Mouse (Mus musculus): ENCODE measurements around the gene Sv2a.
"Not testable (repeated sequence)": the region's sequence is repeated elsewhere in the genome, so short reads cannot be mapped to it uniquely, and the experiment has no call there.

The Sv2a gene

DNA sequence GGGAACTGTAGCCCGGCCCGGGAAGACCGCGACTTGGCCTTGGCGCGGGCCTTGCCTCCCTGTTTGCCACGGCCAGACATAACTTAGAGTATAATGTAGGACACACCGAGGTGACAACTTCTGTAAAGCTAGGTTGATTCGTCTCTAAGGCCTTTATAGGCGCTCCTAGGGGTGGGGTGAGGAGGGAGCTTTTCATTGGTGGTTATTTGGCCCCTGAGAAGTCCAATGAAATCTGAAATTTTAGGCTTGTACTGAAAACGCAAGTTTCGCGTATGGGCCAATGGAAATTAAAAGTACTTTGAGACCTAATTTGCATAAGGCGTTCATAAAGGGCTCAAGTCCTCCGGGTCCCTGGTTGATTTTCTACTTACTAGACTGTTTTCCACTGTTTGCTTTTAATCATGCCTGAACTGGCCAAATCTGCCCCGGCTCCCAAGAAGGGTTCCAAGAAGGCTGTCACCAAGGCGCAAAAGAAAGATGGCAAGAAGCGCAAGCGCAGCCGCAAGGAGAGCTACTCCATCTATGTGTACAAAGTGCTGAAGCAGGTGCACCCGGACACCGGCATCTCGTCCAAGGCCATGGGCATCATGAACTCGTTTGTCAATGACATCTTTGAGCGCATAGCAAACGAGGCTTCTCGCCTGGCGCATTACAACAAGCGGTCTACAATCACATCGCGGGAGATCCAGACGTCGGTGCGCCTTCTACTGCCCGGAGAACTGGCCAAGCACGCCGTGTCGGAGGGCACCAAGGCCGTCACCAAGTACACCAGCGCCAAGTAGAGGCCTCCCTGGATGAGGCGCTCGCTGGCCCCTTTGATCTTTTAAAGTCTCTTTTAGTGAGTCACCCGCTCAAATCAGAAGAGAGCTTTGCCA, 40.1 kb downstream of the Sv2a start, which contains the start of the genes Hist2h2ac and Hist2h2be:
Hist2h2ac (minus strand) TSS at position 116 of the 875 bp plus-strand sequence.
Hist2h2be (plus strand) TSS at position 355 of the 875 bp plus-strand sequence.
- DNase-seq (ENCODE audit: low spot score) = peak; percentile 88

GRCm38 (mm10) chr3:96221640-96222038, 40.7 kb downstream of the Sv2a start:
- DNase-seq (ENCODE audit: low spot score) = peak; percentile 7

DNA sequence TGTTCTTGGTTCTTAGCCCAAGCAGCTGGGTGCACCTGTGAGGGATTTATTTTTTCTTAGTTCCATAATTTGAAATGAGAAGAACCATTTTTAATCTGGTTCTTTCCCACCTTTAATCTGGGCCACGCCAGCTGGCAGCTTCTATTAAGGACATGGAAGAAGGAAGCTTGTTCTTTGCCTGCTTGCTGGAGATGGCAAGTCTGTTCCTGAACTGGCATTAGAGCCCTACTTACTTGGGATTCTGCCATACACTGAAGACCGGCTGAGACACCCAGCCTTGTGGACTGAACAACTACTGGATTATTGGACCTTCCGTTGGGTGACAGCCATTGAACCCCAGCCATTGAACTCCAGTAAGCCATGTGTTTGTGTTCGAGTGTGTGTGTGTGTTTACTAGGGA, 41.8 kb downstream of the Sv2a start:
- DNase-seq (ENCODE audit: low spot score) = no peak

DNA sequence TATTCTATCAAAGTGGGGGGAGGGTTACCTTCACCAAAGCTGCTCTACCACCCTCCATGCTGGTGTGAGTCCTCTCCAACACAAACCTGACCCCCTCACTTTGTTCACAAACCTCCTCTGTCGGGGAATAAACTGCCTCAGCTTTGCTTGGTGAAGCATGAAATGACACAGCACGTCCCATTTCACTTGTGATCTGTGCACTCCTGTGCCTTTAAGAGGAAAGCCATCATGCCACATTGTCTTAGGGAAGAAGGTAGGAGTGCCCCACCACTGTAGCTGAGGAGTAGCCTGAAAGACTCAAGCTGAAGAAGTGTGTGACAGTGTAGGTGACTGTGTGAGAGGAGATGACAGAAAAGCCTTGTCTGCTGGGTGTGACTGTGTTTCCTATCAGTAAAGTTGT, 44.5 kb downstream of the Sv2a start:
- peak; percentile 51 for DNase-seq (ENCODE audit: low spot score)

DNA sequence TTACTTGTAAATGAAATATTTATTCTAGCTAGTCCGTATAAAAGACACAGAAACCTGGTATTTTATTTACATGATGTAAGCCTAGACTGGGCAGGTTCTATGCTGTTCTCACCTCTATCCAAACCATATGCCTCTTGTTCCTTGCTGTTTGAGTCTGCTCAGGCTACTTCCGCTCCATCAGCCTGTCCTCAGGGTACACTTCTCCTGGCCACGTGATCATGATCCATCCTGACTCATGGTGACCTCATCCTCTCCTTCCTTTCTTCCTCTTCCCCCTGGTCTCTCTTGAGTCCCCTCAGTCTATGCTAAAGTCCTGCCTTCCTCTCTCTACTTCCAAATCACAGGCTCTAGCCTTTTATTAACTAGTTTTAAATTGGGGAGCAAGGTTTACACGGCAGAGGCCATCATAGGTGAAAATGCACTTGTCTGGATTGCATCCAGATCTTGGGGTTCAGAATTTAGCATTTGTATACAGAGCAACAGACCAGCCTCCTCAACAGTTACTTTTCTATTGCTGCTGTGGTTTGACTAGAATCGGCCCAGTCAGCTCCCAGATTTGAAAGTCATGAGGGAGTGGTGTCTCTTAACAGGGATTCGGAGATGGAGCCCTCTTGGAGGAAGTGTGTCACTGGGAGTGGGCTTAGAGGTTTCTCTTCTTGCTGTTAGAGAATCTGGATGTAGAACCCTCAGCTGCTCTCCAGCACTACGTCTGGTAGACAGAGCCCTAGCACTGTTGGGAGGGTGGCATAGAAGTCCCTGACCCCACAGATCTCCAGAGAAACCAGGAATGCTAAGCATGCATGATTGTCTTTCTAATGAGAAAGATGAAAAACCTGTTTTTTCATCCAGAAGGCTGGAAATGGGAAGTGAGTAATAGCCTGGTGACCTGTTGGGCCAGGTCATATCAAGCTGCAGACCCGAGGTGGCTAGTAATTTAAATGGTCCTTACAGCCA, 46.0 kb downstream of the Sv2a start:
- DNase-seq (ENCODE audit: low spot score) = no peak

DNA sequence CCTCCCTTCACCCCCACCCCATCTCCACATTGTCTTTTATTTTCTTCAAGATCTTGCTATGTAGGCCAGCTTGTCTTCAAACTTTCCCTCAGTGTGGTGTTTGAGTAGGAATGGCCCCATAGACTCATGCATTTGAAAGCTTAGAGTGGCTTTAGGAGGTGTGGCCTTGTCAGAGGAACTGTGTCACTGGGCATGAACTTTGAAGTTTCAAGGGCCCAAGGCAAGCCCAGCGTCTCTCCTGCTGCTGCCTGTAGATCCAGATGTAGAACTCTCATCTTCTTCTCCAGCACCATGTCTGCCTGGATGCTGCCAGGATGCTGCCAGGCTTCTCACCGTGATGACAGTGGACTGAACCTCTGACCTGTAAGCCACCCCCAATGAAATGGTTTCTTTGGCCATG, 47.9 kb downstream of the Sv2a start:
- DNase-seq (ENCODE audit: low spot score) = no peak

DNA sequence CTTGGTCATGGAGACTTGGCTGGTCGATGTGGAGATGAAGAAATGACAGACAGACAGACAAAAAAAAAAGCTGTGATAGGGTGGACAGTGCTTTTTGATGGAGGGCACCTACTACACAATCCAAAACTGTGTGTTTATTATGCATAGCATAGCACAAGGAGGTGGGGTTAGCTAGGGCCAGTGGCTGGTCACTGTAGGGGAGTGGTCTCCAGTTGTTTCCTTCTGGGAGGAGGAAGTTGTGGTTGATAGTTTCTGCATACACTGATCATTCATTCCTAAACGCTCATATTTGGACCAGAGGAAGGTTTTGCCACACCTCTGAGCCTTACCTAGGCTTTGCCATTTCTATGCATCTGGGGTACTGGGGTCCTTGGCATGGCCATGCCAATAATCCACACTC, 49.5 kb downstream of the Sv2a start:
- no peak for DNase-seq (ENCODE audit: low spot score)

- DNase-seq (ENCODE audit: low spot score) = no peak
These were observed 50.2 kb downstream of the Sv2a start for GRCm38 (mm10) chr3:96230910-96231757.

DNA sequence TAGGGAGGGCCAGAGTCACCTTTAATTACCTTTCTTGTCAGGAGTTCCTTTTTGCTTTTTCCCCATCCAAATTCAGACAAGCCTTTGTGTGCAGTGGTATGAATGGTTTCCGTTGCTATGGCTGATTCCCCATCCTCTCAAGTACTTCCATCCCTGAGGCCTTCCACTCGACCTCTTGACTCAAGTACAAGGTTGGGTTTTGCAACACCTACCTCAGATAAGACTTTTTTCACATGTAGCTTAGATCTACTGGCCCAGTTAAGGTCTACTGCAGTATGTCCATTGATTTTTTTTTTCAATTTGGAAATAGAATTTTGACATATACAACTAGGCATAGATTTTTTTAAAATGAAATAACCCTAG, 50.8 kb downstream of the Sv2a start:
- DNase-seq (ENCODE audit: low spot score) = no peak

- DNase-seq (ENCODE audit: low spot score) = no peak
These were observed 54.0 kb downstream of the Sv2a start for GRCm38 (mm10) chr3:96234914-96235313.

GRCm38 (mm10) chr3:96235836-96236235, 54.9 kb downstream of the Sv2a start:
- DNase-seq (ENCODE audit: low spot score) = no peak

DNA sequence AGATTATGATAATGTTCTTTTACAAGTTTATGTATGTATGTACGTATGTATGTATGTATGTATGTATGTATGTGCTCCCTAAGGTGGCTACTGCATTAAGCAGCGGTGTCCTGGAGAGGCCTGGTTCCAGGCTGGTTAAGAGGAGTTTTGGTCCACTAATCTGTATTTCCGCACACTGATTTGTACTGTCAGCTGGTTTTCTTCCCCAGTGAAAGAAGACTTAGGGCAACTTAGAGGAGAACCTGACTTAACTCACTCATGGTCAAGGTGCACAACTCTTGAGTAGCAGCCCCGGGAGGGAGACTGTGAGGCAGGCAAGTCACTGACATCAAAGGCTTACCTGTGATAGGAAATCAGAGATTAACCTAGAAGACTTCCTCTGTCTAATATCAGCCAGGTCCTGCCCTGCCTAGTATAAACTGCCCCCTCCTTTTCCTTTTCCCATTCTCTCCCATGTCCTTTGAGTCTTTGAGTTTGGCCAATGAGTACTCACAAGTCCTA, 55.9 kb downstream of the Sv2a start:
- DNase-seq (ENCODE audit: low spot score) = no peak

DNA sequence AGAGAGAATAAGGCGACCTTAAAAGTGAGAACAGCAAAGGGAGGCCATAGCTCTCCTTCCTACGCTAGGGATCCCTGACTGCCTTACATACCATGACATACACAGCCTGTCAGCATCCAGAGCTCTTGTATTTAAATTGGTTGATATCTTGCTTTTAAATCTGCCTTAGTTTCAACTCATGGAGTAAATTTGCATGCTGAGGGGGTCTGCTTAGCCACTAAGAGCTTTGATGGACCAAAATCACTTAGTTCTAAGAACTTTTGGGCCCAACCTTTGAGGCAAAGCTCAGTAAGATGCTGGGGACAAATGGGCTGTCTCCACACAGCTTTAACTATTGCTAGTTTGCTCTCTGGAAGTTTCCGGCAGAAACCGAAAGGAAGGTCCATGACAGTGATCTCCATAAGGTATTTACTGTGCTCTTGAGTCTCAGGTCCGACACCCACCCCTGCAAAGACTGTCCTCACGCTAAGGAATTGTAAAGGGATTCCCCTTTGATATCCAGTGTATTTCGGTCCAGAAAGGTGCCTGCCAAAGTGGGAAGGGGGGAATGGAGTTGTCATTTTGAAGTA, 56.5 kb downstream of the Sv2a start:
- peak; percentile 40 for DNase-seq (ENCODE audit: low spot score)

DNA sequence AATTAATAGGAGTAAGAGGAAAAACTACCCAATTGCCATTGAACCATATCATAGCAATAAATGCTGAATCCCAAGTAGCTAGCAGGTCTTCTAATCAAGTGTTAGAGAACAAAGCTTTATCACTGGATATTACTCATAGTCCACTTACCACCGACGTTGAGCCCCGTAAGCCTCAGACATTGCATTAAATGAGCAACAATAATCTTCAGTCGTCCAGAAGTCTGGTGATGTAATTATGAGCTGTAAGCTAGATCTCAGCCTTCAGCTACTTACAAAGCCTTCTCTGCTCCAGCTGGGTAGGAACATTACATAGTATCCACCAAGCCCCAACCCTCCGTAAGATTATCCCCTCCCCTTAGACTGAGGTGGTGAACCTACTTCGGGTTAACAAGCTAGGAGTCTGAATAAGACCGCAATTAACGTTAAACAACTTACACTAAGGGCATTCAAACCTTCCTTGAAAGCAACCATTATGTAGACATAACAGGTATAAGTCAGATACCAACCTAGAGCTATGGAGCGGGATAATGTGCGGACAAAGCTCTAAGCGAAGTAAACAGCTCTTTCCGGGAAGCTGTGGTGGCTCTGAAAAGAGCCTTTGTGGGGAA, 57.1 kb downstream of the Sv2a start:
- DNase-seq (ENCODE audit: low spot score) = peak; percentile 60

DNA sequence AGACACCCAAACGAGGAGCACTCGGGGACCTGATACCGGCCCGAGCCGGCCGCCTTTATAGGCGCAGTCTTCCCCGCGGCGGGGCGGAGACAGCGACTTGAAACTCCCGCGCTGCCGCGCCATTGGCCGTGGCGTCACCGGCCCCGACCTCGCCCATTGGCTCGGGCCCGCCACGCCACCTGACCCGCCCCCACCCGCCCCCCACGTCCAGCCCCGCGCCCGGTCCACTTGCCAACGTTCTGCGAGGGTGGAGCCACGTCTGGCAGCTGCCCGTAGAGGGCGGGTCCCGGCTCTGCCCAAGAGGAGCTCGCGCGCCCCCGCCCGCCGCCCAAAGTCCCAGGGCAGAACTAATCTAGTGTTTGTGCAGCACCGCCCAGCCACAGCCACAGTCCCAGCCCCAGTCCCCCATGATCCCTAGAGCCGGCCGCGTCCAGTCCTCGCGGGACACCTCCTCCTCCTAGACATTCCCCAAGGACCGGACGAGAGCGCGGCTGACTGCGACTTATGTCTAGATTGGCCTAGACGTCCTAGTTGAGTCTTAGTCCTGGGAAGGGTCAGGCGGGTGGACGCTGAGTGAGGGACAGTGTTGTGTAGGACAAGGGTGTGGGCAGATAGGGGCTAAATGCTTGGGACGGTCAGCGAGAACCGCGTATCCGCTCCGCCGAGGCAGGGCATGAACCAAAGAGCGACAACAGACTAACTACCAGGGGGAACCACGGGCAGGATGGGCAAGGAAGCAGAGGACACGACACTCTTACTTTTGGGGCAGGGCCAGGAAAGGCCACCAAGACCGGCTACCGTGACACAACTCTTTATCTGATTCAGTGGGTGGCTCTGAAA, 58.2 kb downstream of the Sv2a start, which contains the start of gene Hist2h3c2:
Hist2h3c2 (minus strand) TSS at position 174 of the 840 bp plus-strand sequence.
- not testable (repeated sequence) for DNase-seq (ENCODE audit: low spot score)

DNA sequence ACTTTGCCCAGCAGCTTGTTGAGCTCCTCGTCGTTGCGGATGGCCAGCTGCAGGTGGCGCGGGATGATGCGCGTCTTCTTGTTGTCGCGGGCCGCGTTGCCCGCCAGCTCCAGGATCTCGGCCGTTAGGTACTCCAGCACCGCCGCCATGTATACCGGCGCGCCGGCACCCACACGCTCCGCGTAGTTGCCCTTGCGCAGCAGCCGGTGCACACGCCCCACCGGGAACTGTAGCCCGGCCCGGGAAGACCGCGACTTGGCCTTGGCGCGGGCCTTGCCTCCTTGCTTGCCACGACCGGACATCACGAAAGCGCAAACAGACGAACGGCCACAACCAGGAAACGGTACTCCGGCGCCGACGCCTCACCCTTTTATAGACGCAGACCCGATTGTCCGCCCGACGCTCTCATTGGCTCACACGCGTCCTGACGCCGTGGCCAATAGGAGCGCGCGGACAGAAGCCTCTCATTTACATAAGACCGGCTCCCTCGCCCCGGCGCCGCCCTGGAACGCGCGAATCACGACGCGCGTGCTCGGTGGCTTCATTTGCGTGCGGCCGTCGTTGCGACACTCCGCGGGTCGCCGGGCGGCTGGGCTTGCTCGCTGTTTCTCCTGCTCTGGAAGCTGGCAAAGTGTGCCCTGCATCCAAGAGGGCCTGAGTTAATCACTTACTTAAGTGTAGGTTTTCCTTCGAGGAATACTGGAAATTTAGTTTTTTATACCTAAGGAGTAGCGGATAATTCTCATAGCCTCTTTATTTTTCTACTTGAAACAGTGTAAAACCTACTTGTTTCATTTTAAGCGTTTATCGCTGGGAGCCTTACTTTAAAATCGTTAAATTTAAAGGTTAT, 59.2 kb downstream of the Sv2a start, which contains the start of gene Hist2h2aa2:
Hist2h2aa2 (minus strand) TSS at position 328 of the 850 bp plus-strand sequence.
- peak; percentile 65 for DNase-seq (ENCODE audit: low spot score)

- DNase-seq (ENCODE audit: low spot score) = no peak
These were observed 59.8 kb downstream of the Sv2a start for GRCm38 (mm10) chr3:96240799-96241197.

- no peak for DNase-seq (ENCODE audit: low spot score)
These were observed 63.1 kb downstream of the Sv2a start for GRCm38 (mm10) chr3:96243921-96244572.

Data from retina, embryonic 14.5 days (tissue).